Mouse (Mus musculus): ENCODE results near the gene Tubb4b.

The Tubb4b gene

DNA sequence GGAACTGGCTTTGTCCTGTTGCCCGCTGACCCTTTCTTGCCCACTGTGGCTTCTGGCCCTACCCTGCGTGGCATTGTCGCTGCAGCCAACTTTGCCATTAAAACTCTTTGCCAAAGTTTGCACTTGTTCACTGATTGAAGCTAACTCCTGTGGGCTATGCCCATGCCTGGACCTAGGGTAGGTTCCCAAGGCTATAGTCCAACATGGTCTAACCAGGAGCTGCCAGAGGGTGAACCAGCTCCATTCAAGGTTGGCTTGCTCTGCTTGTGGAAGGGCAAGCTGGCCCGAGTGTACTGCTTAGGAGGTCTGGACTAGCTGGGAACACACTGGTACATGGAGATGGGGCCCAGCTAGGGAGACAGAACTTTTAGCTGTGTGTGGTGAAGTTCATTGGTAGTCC is 19.6 kb upstream of the Tubb4b start:
- peak; percentile 52 for DNase-seq

DNA sequence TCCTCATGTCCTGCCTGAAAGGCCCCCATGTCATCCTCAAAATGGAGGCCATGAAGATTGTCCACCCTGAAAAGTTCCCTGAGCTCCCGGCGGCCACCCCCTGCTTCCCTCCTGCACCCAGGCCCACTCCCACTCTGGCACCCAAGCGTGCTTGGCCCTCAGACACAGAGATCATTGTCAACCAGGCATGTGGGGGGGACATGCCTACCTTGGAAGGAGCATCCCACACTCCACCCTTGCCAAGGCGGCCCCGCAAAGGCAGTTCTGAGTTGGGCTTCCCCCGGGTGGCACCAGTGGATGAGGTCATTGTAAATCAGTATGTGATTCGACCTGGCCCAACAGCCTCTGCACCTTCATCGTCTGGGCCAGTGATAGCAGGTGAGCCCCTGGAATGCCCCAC is 18.8 kb upstream of the Tubb4b start:
- no peak for DNase-seq

DNA sequence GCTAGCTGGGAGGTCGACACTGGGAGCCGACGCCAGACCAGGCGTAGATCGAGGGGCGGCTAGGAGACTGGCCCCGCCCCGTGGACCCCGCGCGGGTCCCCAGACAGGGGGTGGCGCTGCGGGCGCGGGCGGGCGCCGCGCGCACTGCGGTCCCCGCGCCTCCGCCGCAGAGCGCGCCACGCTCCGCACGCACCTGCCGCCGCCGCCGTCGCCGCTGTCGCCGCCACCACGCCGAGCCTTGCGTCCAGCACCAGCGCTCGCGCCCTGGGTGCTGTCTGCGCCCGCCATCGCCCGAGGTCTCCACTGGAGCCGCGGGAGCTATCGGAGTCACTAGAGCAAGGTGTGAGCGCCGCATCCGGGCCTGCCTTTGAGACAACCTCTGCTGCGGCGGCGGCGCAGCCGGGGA is 17.6 kb upstream of the Tubb4b start, which contains the start of the genes Rnf208 and Cysrt1:
Gene Rnf208 (plus strand): TSS at position 155 of the 406 bp plus-strand sequence.
Gene Cysrt1 (minus strand): TSS at position 352 of the 406 bp plus-strand sequence.
- no peak for DNase-seq

DNA sequence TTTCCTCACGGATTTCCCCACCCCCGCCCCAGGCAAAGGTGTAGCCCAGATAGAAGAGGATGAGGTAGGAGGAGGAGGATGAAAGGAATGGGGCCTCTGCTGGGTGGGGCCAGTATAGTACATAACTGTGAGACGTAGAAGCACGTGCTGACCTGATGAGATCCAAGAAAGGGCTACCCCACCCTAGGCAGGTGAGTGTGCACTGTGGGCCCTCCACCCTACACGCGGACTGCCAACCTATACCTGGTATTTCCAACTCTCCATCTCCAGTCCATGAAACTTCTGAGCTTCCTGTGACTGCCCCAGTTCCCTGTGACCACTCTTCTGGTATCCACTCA is 16.9 kb upstream of the Tubb4b start:
- DNase-seq, result no peak

DNA sequence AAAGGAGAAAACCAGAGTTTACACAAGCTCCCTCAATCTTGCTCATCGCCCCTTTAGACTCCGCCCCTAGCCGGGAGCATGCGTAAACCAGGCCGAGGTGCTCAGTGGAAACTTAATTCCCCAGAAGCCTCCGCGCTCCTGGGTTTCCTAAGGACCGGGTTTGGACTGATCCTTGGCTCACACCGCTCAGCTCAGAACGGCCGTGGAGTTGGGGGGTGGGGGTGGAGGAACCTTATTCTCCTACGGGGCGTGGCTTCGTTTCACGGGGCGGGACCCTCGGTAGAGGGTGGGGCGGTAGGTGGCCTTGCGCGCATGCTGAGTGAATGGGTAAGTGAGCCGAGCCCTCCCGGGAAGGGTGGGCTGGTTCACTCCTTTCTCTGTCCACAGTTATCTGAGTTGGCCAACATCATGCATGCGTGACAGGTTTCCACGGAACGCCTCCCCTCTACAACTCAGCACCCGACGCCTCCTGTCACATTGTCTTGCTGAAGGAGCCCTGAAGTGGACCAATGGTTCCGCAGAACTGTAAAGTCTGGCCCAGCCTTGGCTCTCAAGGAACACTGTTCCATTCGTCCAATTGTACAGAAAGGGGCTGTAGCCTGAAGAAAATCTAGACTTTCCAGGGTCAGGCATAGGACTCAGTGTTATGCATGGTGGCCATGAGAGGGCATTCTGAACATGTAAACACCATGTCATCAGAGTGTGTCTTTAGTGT is 16.4 kb upstream of the Tubb4b start:
- DNase-seq, result peak; percentile 90

DNA sequence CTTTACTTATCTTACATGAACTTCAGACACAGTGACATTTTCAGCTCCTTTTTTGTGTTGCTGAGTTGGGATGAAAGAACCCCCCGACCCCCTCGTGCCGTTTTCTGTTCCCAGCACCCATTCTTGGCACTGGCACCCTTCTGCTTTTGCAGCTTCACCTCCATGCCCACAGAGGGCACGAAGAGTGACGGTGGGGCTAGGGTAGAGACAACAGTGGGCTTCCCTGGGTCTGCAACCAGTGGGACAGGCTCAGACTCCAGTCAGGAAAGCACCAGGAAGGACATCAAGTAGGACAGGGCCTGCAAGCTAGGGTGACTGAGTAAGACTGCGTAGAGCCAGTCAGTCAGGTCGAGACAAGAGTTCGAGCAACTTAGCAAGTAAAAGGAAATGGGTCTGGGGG is 15.8 kb upstream of the Tubb4b start:
- DNase-seq, result no peak

DNA sequence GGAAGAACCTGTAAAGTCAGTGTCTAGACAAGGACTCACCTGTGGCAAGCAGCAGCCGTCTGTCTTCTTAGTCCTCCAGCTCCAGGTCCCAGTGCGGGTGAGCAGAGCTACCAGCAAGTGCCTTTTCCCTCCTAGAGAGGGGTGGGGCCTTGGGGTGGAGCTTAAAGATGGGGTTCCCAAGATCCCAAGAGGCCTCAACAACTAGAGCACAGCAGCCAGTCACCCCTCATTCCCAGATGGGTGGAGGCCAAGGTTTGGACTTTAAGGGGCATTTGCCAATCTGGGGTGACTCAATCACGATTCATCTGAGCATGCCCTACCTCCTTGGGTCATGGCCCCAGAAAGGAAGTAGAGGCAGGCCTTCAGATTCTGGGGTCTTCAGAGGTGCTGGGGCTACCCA is 15.3 kb upstream of the Tubb4b start:
- DNase-seq, result no peak

DNA sequence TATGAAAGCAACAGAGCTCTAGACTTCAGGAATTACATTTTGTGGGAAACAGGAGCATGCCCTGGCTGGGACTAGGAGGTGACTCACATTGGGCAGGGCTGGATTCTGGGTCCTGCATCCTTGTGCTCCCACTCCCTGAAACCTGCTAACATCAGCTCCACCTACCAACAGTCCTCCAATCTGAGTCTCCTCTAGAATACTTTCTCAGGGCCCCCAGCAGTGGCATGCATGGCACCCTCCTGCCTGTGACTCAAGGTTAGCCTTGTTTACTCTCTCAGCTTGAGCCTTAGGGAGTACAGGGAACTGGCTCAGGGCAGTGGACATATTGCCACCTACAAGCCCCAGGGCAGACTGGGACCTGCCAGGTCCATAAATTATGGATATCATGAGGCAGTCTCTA is 13.6 kb upstream of the Tubb4b start:
- no peak for DNase-seq

DNA sequence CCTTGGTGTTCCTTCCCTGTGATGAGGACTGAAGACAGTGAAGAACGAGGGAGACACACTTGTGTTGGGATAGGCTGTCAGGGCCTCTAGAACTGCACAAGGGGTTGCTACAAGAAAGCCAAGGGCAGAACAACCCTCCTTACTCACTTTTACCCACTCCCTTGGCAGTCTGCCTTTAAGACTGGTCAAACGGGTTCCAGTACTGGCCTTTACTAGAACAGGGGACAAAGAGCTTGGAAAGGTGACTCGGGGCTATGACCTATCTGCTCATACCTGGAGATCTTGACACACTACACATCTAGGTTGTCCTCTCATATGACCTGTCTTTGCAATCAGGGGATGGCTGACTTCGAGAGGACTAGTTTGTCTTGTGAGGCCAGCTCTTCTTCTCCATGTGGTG is 13.0 kb upstream of the Tubb4b start:
- DNase-seq, result peak; percentile 78

DNA sequence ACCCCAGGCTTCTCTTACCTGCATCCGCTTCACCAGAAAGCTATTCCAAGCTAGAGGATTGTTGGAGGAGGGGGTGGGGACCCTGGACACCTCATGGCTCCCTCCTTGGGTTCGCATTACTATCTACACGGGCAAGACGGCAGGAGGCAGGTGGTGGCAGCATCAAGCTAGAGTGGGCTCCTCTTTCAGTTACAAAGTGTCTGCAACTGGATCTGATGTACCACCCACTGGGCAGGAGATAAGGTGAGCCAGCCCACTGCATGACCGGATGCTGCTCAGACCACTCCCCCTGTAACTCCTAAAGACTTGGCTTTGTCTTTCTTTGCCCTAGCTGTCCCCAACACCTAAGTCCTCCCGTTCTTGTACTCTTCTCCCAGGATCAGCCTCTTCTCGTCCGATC is 12.1 kb upstream of the Tubb4b start, which contains the start of gene Rnf224:
Gene Rnf224 (minus strand): TSS at position 174 of the 400 bp plus-strand sequence.
- DNase-seq, result no peak

DNA sequence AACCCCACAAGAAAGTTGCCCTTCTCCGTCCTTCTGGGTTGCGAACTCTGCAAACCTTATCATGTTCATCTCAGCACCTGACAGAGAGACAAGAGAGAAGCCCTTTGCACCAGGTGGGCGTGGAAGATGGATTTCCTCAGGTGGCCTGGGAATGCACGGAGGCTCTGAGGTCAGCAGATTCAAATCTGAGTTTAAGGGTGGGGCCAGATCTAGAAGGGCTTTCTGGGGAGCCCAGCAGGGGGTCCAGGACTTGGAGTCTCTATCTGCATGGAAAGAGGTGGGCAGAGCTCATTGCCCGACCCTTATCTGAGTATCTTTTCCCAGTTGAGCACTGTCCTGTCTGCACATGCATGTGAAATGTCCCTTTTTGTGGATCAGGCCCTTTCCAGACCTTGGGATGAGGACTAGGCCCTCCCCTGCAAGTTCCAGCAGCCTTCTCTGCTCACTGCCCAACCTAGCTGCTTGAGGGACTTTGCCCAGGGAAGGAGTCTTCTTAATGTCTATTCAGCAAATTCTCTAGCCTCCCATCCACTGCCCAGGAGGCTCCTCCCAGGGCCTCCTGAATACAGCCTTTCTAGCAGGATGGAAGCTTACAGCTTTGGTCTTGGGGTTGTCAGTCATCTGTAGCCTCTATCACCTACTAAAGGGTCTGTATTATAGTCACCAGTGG is 10.2 kb upstream of the Tubb4b start:
- DNase-seq, result peak; percentile 83

DNA sequence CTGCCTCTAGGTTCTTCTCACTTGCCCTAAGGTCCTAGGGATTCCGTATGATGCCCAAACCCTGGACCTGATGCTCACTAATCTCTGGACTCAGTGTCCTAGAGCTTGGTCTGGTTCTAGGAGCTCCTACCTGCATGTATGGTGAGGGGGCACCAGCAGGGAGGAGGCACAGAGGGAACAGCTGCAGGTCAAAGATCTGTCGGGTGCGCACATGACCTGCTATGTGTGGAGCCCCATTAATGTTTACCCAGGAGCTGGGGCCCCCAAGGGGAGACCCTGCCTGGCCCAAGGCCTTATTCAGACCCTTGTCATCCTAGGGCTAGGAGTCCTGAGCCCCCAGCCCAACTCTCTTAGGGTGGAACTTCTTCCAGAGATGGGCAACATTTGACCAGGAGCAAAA is 9.5 kb upstream of the Tubb4b start, which contains the start of gene Slc34a3:
Gene Slc34a3 (minus strand): TSS at position 315 of the 400 bp plus-strand sequence.
- DNase-seq, result peak; percentile 66

DNA sequence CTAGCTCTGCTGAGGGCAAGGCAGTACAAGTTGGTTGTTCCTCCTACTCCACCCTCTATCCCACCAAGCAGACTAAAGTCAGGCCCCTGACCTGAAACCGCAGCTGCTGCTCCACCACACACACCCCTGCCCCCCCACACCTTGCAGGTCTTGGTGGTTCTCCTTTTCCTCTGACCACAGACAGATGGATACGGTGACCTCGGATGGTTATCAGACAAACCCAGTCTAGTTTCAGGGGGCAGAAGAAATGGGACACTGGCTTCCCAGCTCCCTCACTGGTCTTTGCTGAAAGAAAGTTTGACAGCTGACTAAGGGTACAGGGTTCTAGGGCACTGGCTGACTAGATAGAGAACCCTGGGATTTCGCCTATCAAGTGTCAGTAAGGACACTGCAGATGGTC is 8.9 kb upstream of the Tubb4b start:
- DNase-seq, result no peak

DNA sequence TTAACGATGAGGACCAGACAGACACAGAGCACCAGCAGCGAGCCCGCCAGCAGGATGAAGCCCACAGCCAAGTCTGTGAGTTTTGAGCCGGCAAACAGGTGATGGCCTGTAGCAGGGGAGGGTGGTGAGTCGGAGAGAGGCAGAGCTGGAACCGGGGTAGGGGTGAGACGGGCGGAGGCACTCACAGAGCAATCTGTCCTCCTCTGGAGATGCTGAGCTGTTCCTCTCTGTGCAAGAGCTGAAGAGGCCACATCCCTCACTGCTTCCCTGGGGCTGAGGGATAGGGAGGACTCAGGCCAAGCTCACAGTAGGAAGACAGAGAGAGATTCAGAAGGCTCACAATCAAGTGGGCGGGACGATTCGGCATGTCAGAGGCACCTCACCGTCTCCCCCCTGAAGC is 6.5 kb upstream of the Tubb4b start:
- no peak for DNase-seq

DNA sequence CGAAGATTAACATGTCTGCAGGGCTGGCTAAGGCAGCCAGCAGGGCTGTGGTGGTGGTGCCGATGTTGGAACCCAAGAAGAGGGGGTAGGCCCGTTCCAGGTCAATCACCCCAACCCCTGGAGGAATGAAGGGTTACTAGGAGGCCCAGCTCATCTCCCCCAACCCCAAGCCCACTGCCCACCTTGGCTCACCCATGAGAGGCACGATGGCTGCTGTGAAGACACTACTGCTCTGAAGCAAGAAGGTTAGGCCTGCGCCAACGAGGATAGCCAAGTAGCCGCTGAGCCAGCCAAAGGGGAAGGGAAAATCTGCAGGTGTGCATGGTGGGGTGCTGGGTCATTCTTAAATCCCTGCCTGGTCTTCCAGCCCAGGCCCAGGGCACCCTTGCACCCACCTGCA is 6.1 kb upstream of the Tubb4b start:
- no peak for DNase-seq

DNA sequence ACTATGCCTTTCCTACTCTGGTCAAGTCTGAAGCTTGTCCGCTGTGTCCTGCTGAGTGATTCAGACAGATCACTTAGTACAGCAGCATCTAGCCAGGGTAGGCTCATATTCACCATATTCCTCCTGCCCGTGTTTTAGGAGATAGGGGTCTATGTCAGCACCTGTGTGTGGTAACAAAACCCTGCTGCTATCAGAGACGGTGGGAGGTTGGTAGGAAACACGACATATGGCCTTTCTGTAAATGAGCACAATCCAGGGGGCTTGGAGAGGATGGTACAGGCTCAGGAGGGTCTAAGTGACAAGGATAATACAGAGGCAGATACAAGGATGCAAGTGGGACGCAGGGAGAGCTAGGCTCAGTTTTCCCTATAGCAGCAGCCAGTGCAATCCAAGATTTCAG is 5.1 kb upstream of the Tubb4b start:
- no peak for DNase-seq

DNA sequence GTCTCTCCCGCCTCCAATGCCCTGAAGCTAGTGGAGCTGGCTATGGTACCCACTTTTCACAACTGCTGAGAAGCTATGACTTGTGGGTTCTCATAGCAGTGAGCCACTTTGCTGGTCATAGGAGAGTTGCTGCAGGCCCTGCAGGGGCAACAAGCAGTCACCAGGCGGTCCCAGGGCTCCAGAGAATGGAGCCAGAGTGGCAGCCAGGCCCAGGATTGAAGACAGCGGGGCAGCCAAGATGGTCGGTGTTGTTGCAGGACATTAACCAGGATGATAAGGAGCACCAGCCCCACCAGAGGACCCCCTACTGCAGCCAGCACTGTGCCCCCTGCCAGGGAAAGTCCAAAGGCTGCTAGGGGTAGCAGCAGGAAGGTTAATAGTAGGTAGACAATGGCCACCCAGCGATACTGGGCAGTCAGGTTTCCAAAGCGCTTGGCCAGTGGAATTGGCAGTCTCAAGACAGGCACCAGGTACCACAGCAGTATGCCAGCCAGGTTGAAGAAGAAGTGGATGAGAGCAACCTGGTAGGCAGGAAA is 4.6 kb upstream of the Tubb4b start:
- no peak for DNase-seq

DNA sequence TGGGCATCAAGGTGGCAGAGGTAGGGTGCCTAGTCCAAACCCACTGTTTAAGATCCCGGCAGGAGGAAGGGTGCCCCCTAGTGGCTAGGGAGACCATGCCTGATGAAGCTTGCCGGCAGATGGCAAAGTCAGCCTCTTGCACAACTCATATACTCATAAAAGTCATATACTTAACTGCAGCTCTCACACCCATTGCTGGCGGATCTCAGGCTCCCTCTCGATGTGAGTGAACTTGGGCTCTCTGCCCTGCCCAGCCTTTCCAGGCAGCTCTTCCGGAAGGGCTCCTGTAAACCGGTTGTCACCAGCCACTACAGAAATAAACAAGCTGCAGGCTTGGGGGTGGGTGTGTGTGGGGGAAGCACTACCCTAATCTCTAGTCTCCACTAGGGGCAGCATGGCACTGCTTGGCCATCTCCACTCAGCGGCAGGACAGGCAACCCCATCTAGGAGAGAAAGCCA is 4.0 kb upstream of the Tubb4b start:
- peak; percentile 96 for DNase-seq

DNA sequence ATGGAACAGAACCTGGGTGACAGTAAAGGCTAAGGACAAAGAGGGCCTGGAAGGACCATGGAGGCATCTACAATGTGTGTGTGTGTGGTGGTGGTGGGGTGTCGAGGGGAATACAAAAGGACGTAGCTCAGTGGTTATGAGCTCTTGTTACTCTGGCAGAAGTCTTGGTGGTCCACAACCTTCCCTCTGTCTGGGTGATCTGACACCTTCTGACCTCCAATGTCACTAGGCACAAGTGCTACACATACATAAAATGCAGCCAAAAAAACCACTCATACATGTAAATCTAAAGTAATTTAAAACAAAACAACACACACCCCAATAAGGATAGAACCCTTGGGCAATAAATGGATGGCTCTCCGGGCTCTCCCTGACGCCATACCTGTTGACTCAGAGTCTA is 2.9 kb upstream of the Tubb4b start:
- peak; percentile 20 for DNase-seq

DNA sequence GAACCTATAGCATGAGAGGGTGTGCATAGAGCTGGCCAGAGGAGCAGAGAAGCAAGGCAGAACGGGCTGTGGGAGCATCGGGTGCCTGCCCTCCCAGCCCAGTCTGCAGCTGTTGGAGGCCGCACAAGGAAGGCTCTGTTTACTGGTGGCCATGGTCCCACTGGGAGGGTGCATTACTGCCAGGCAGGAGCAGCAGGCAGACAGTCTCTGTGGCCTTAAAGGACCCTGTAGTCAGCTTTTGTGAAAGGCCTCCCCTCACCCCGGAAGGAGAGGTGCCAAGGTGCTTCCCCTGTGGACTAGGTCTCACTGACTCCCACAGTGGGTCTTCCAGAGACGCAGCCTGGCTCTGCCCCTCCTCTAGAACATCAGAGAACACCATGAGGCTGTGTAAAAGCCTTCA is 2.4 kb upstream of the Tubb4b start:
- peak; percentile 28 for DNase-seq

DNA sequence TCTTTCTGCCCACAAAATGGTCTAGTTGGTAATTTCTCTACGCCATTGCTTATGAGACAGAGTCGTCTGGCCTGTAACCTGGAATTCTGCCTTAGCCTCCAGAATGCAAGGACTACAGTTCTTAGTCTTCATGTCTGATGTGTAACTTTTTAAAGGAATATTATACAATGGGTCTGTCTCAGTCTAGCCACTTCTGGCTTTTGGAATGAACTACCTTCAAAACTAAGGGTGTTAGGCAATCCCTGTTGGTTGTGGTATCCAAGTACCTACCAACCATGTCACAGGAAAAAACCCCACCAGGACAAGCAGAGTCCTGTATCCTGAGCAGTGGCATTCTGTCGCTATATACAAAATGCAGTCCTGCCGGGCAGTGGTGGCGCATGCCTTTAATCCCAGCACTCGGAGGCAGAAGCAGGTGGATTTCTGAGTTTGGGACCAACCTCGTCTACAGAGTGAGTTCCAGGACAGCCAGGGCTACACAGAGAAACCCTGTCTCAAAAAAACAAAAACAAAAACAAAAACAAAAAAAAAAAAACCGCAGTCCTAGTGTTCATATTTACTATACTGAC is 1.4 kb upstream of the Tubb4b start:
- DNase-seq, result peak; percentile 37

DNA sequence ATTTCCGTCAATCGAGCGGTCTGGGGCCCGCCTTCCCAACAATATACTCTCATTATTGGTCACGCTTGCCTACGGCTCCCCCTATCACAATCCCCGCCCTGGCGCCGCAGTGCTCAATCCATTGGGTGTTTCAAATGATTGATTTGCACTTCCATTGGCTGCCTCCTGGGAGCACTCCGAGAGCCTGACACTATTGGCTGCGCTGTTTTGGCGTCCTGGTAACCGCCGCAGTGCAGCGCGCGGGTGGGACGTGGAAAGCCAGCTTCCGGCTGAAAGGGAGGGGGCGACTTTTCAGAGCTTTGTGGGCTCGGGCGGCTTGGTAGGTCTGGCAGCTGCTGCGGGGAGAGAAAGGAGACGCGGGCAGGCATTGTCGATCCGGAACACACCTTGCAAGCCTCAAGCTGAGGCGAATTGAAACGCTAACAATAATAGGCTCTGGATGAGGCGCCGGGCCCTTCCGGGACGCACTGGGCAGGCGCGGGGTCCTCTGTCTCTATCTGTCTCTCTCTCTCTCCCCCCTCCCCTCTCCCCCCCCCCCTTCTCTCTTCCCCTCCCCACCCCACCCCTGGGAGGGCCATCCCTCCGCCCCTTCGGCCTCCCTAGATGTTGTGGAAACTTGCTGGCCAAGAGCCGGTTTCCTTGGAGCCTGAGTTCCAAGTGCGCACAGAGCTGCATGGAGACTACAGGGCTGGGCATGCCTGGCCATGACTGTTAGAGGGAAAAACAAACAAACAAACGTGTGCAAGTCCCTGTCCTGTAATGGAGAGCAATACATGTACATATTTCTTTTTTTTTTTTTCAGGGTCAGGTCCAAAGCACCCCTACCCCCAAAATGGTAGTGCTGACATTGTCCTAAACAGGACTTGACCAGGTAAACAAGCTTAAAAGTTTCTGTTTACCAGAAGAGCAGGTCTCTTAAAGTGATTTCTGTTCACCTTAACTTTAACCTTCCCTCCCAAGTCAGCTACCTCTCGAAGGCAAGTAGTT is 557 bp upstream of the Tubb4b start:
- DNase-seq, result peak; percentile 100

All from kidney, adult 9 months (tissue).